Mouse (Mus musculus) adrenal gland, postnatal 10 days (tissue): ENCODE data around the gene Slx4ip. TPM values are rescaled to one million over a fixed set of nuclear protein-coding genes. Genes with fewer than 3 reads are reported as not detected.

Experiments
- DNase-seq: peaks from one replicate; pipeline ENCODE4 v3.0.0; 2021; ENCODE audit warnings: mixed read lengths
- total RNA-seq, 2 experiments: library from RNA; stranded (reverse); gene quantifications; 2 replicates each; pipeline ENCODE4 v1.2.3; 2021

Slx4ip gene
- total RNA-seq, 2 experiments from 2014 or later = 4.3 to 6.2 TPM

DNA sequence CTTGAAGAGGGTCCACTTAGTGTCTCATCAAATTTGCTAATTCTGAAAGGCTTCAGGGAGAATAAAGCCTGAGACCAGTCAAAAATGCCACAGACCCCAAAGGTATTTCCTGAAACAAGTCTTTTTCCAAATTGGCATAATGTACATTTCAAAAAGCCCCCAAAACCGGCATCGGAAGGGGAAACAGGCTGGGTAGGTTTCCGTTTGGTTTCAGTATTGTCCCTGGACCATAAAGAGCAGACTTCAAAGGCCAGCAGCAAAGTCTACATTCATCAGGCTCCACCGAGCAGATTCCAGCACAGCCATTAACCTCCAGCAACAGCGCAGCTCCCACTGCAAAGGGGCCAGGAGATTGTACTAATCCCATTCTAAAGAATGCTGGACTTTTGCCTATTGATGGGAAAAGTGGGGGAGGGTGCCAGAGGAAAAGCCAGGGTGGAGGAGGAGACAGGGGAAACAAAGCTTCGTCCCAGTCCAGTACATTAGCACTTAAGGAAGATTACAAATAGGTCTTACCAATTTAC lies 208.3 kb downstream of the Slx4ip start:
- no peak for DNase-seq

DNA sequence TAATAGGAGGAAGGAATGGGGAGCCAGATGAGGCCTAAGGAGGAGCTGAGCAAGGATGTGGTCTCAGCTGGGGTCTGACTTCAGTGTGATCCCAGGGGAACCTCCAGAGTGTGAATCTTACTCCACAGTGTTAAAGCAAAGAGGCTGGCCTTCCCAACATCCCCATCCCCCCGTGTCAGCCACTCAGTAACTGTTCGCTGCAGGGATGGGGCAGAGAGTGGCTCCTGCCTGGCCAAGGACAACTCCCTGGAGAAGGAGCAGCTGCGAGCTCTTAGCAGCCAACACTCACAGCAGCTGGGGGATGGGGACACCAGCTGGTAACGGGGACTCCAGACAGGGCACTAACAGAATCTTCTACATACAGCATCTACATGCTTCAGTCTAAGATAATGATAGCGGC lies 210.1 kb downstream of the Slx4ip start:
- peak; percentile 55 for DNase-seq

GRCm38 (mm10) chr2:137107203-137107602 lies 216.2 kb downstream of the Slx4ip start:
- no peak for DNase-seq

DNA sequence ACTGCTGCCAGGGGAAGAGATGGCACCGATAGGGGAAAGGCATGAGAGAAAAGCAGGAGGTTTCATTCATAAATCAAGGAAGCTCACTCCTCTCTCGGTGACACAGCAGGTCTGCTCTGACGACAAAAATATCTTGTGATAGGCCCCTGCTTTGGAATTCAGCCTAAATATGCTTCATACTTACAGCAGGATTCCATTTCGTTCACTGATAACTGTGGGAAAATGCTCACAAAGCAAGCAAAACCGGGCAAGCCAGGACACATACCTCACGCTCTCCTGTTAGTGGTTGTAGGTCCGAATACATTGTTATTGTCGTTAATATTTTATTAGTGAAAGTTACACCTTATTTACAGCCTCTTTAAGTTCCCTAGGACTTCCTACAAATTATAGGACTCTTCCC lies 216.9 kb downstream of the Slx4ip start:
- DNase-seq = no peak

GRCm38 (mm10) chr2:137109321-137110213 lies 218.5 kb downstream of the Slx4ip start:
- DNase-seq = peak; percentile 40

DNA sequence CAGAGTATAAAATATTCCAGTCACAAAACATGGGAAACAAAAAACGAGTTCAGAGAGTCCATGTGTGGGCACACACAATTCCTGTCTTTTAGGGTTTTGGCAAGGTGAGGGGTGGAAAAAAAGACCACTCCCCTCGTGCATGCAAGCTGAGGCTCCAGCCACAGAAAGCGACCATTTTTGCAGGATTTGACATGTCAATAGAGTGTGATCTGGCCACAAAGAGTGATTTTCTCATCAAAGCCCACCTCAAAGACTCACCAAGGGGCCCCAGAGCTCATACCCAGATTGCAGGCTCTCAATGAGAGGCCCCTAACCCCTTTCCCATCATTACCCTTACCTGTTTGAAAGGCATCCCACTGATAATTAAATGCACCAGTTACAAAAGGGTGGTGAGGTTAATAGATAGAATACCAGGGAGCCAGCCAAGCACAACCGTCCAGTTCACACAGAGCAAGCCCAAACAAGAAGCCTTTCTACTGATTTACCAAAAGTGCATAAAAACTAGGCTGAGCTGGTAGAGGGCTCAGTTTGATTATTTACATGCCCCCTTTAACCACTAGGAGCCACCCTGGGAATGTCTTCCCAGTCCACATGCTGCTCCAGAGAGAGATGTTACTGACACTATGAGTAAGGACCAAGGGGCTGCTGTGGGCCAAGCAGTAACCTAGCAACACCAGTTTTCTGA lies 219.3 kb downstream of the Slx4ip start:
- no peak for DNase-seq

DNA sequence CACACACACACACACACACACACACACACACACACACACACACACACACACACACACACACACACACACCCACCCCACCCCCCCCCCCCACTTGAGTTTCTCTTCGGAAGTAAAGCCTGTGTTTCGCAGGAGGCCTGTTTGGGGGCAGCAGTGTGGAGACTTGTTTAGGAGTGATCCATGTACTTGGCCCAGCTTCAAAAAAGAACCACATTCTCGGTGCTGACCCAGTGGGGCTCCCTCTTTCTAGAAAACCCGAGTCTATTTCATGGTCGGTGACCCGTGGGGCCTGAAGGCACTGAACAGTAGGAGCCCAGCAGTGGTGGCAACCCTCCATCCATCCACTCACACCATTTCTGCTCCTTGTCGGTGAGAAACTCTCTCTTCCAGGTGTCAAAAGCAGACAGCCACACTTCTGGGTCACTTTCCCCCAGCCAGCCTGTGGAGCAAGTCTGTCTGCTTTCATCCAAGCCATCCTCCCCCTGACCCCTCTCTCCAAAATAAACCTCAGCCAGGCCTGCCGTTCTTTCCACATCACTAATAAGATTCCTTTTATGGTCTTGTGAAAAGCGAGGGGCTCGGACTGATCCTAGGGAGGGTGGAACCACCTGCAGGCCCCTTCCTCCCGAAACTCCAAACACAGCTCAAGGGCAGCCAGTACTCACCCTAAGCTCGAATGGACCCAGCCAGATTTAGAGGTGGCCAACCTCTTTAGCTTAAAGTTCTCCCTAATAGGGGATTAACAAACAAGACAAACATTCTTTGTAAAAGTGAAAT lies 222.5 kb downstream of the Slx4ip start:
- no peak for DNase-seq

GRCm38 (mm10) chr2:137114248-137115096 lies 223.5 kb downstream of the Slx4ip start:
- peak; percentile 87 for DNase-seq

GRCm38 (mm10) chr2:137115241-137116024 lies 224.4 kb downstream of the Slx4ip start:
- DNase-seq = peak; percentile 47

DNA sequence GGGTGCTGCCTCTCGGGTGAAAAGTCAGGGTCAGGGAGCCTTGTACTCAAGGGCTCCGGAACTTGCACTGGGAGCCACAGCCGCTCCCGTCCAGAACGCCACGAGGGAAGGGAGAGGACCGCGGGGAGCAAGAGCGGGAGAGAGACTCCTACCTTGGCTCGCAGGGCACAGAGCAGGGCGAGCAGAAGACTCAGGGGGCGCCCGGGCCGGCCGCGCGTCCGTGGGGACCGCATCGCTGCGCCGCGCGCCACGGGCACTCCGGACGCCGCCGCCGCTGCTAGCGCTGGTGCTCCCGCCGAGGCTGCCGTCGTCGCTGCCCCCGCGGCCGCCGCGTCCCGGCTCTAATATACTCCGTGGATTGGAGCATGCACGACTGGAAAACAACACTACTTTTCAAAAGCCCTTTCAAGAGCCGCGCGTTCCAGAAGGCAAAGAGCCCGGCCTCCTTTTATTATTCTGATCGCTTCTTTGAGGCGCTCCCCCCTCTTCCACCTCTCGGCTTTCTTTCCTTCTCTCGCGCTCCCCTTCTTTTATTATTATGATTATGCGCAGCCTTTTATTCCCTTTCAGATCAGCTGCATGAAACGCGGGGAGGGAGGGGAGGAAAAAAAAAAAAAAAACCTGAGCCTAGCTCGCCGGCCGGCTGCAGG lies 225.1 kb downstream of the Slx4ip start, which contains the start of gene Jag1:
Gene Jag1, minus strand, starts transcription at position 620 of the 650 bp plus-strand sequence.
- peak; percentile 64 for DNase-seq

GRCm38 (mm10) chr2:137116675-137117320 lies 225.8 kb downstream of the Slx4ip start:
- peak; percentile 95 for DNase-seq

GRCm38 (mm10) chr2:137117321-137117690 lies 226.3 kb downstream of the Slx4ip start:
- DNase-seq = peak; percentile 94

Other genes with a start within 250 kb of the Slx4ip start
- gene Snap25, start 177.8 kb upstream of the Slx4ip start, total RNA-seq = 10 to 100 TPM; 35.2 to 43.5 TPM
- 10 to 100 TPM; 13.4 to 31.2 TPM for gene AL731706.2, start 5.5 kb upstream of the Slx4ip start, total RNA-seq
- gene AL731706.1, start 171 bp downstream of the Slx4ip start, total RNA-seq = 10 to 100 TPM; 22.0 to 24.8 TPM
- 10 to 100 TPM; 22.8 to 23.3 TPM for gene Mkks, start 171 bp downstream of the Slx4ip start, total RNA-seq
- 10 to 100 TPM; 15.6 to 18.1 TPM for gene Jag1, start 225.4 kb downstream of the Slx4ip start, total RNA-seq